Mouse (Mus musculus) embryonic stem cell, embryonic (primary cell): ENCODE results near the gene 6030452D12Rik.

Experiments
- CTCF ChIA-PET, 4 experiments: fragments of 300-600 bp in 2 of 4; fragments of 350-600 bp in 2 of 4; sonication (Branson Sonifier 250); formaldehyde crosslinking; loops; one replicate each; lab custom pipeline; 2022; ENCODE audit warnings: inconsistent platforms in 2 of 4; lab: Charles Lee
- POLR2A ChIA-PET, 4 experiments: fragments of 300-600 bp in 2 of 4; fragments of 350-600 bp in 2 of 4; sonication (Branson Sonifier 250); formaldehyde crosslinking; loops; one replicate each; lab custom pipeline; 2022; ENCODE audit warnings: antibody characterized with exemption in 4 of 4, inconsistent platforms in 1 of 4; lab: Charles Lee

Gene 6030452D12Rik

GRCm38 (mm10) chr8:106533709-106534108 is 33.4 kb downstream of the 6030452D12Rik start:
- ChIA-PET POLR2A (interaction anchor here in 3 of 4 experiments (0.6 to 2.5 kb wide), 5 partner anchors 12 to 131 kb away, joined by 3 to 9 read pairs (median 4); no protein-coding TSS in a partner anchor), CTCF (interaction anchor here (0.5 to 11.6 kb wide), 30 partner anchors 11 to 394 kb away, joined by 3 to 269 read pairs (median 6); partner anchors contain the start of genes Zfp90 (in 2 of the 4) and Smpd3 (in 1 of the 4))

- ChIA-PET CTCF (interaction anchor here (0.5 to 11.6 kb wide), 34 partner anchors 9 to 394 kb away, joined by 3 to 269 read pairs (median 6); partner anchors contain the start of genes Zfp90 (in 2 of the 4), Cdh3 (in 1 of the 4) and Smpd3 (in 1 of the 4)), POLR2A (interaction anchor here in 3 of 4 experiments (0.6 to 2.5 kb wide), 7 partner anchors 13 to 132 kb away, joined by 3 to 9 read pairs (median 4); no protein-coding TSS in a partner anchor)
These were observed 34.1 kb downstream of the 6030452D12Rik start for GRCm38 (mm10) chr8:106534449-106534848.

GRCm38 (mm10) chr8:106535448-106535847 is 35.1 kb downstream of the 6030452D12Rik start:
- ChIA-PET POLR2A (interaction anchor here in 3 of 4 experiments (0.6 to 2.5 kb wide), 11 partner anchors 14 to 234 kb away, joined by 3 to 9 read pairs (median 3); partner anchors contain the start of genes Cdh1 (in 1 of the 3) and Cdh3 (in 1 of the 3)), CTCF (interaction anchor here (0.5 to 11.6 kb wide), 37 partner anchors 9 to 400 kb away, joined by 3 to 269 read pairs (median 5); partner anchors contain the start of genes Zfp90 (in 2 of the 4), Cdh3 (in 1 of the 4), Pla2g15 (in 1 of the 4) and Smpd3 (in 1 of the 4))

- CTCF ChIA-PET, result interaction anchor here in 3 of 4 experiments (0.6 to 3.9 kb wide), 7 partner anchors 9 to 108 kb away, joined by 3 to 26 read pairs (median 4); no protein-coding TSS in a partner anchor
- POLR2A ChIA-PET, result interaction anchor here in 1 of 4 experiments (1.2 to 1.5 kb wide), 2 partner anchors 22 to 109 kb away, joined by 4 to 5 read pairs; no protein-coding TSS in a partner anchor
These were observed 38.9 kb downstream of the 6030452D12Rik start for GRCm38 (mm10) chr8:106539193-106539592.

- CTCF ChIA-PET, result interaction anchor here (0.6 to 3.9 kb wide), 12 partner anchors 10 to 347 kb away, joined by 3 to 26 read pairs (median 6); no protein-coding TSS in a partner anchor
- POLR2A ChIA-PET, result interaction anchor here in 3 of 4 experiments (1.0 to 2.0 kb wide), 4 partner anchors 10 to 108 kb away, joined by 3 to 11 read pairs (median 4); no protein-coding TSS in a partner anchor
These were observed 40.7 kb downstream of the 6030452D12Rik start for GRCm38 (mm10) chr8:106541002-106541401.

GRCm38 (mm10) chr8:106543043-106543442 is 42.7 kb downstream of the 6030452D12Rik start:
- CTCF ChIA-PET, result interaction anchor here in 3 of 4 experiments (0.8 to 1.6 kb wide), 4 partner anchors 11 to 385 kb away, joined by 3 to 8 read pairs (median 4); no protein-coding TSS in a partner anchor

GRCm38 (mm10) chr8:106545149-106545548 is 44.8 kb downstream of the 6030452D12Rik start:
- CTCF ChIA-PET, result interaction anchor here in 2 of 4 experiments (0.6 to 2.2 kb wide), 4 partner anchors 9 to 11 kb away, joined by 3 to 6 read pairs (median 4); no protein-coding TSS in a partner anchor
- POLR2A ChIA-PET, result no interaction called here

More at GRCm38 (mm10) chr8:106543043-106543442, 42.7 kb downstream of the 6030452D12Rik start:
- POLR2A ChIA-PET, result interaction anchor here in 1 of 4 experiments (0.6 to 2.0 kb wide), 3 partner anchors 13 to 450 kb away, joined by 3 to 5 read pairs (median 5); no protein-coding TSS in a partner anchor

GRCm38 (mm10) chr8:106546746-106547145 is 46.4 kb downstream of the 6030452D12Rik start:
- POLR2A ChIA-PET, result interaction anchor here in 1 of 4 experiments (1.2 kb wide), 1 partner anchor 402 kb away, joined by 4 read pairs; no protein-coding TSS in a partner anchor
- CTCF ChIA-PET, result interaction anchor here in 3 of 4 experiments (0.6 to 2.2 kb wide), 5 partner anchors 13 to 566 kb away, joined by 3 to 6 read pairs (median 4); no protein-coding TSS in a partner anchor

- CTCF ChIA-PET, result interaction anchor here in 2 of 4 experiments (1.4 to 1.5 kb wide), 2 partner anchors 13 kb away, joined by 4 read pairs; no protein-coding TSS in a partner anchor
- POLR2A ChIA-PET, result interaction anchor here in 1 of 4 experiments (0.6 kb wide), 1 partner anchor 70 kb away, joined by 3 read pairs; no protein-coding TSS in a partner anchor
These were observed 48.1 kb downstream of the 6030452D12Rik start for GRCm38 (mm10) chr8:106548366-106548936.

GRCm38 (mm10) chr8:106550906-106551305 is 50.6 kb downstream of the 6030452D12Rik start:
- CTCF ChIA-PET, result interaction anchor here (0.6 to 2.6 kb wide), 5 partner anchors 10 to 42 kb away, joined by 3 to 11 read pairs (median 5); no protein-coding TSS in a partner anchor
- POLR2A ChIA-PET, result interaction anchor here in 3 of 4 experiments (0.6 to 1.5 kb wide), 4 partner anchors 10 to 1079 kb away, joined by 3 to 6 read pairs (median 5); no protein-coding TSS in a partner anchor

- ChIA-PET CTCF (interaction anchor here (0.6 to 2.2 kb wide), 35 partner anchors 10 to 318 kb away, joined by 3 to 15 read pairs (median 4); partner anchors contain the start of genes Zfp90 (in 2 of the 4), Cdh3 (in 1 of the 4) and Smpd3 (in 1 of the 4)), POLR2A (interaction anchor here in 2 of 4 experiments (0.7 to 1.5 kb wide), 4 partner anchors 23 to 122 kb away, joined by 3 to 4 read pairs (median 3); no protein-coding TSS in a partner anchor)
These were observed 53.7 kb downstream of the 6030452D12Rik start for GRCm38 (mm10) chr8:106554011-106554410.

- POLR2A ChIA-PET, result interaction anchor here in 3 of 4 experiments (0.6 to 1.9 kb wide), 21 partner anchors 13 to 419 kb away, joined by 3 to 7 read pairs (median 3); partner anchors contain the start of genes Cdh1 (in 1 of the 3), Cdh3 (in 1 of the 3), Esrp2 (in 1 of the 3) and Zfp90 (in 1 of the 3)
- CTCF ChIA-PET, result interaction anchor here in 3 of 4 experiments (0.5 to 2.0 kb wide), 19 partner anchors 11 to 478 kb away, joined by 3 to 7 read pairs (median 3); partner anchors contain the start of genes Gm10073 (in 1 of the 3) and Zfp90 (in 1 of the 3)
These were observed 55.8 kb downstream of the 6030452D12Rik start for GRCm38 (mm10) chr8:106556068-106556645.
